Mouse (Mus musculus): Measurements from ENCODE around the gene Wdr64.

Wdr64 gene

GRCm38 (mm10) chr1:175716832-175717231, 18.4 kb downstream of the Wdr64 start:
- no peak for DNase-seq (ENCODE audit: low read depth, low spot score)

- DNase-seq (ENCODE audit: low read depth, low spot score) = no peak
Measured at GRCm38 (mm10) chr1:175725771-175726170, 27.4 kb downstream of the Wdr64 start.

- no peak for DNase-seq (ENCODE audit: low read depth, low spot score)
Measured at GRCm38 (mm10) chr1:175754576-175755364, 56.4 kb downstream of the Wdr64 start.

- DNase-seq (ENCODE audit: low read depth, low spot score) = no peak
Measured at GRCm38 (mm10) chr1:175794668-175795067, 96.3 kb downstream of the Wdr64 start.

GRCm38 (mm10) chr1:175808356-175808755, 110.0 kb downstream of the Wdr64 start:
- no peak for DNase-seq (ENCODE audit: low read depth, low spot score)

- no peak for DNase-seq (ENCODE audit: low read depth, low spot score)
Measured at GRCm38 (mm10) chr1:175811625-175812024, 113.2 kb downstream of the Wdr64 start.

- no peak for DNase-seq (ENCODE audit: low read depth, low spot score)
Measured at GRCm38 (mm10) chr1:175823815-175824438, 125.5 kb downstream of the Wdr64 start.

GRCm38 (mm10) chr1:175828539-175828938, 130.1 kb downstream of the Wdr64 start:
- DNase-seq (ENCODE audit: low read depth, low spot score) = no peak

GRCm38 (mm10) chr1:175829220-175829619, 130.8 kb downstream of the Wdr64 start:
- DNase-seq (ENCODE audit: low read depth, low spot score) = no peak

- no peak for DNase-seq (ENCODE audit: low read depth, low spot score)
Measured at GRCm38 (mm10) chr1:175855515-175855914, 157.1 kb downstream of the Wdr64 start.
